Mouse (Mus musculus): ENCODE measurements around the gene Fry. TPM values are rescaled to one million over a fixed set of nuclear protein-coding genes. Genes with fewer than 3 reads are reported as not detected.
A peak's percentile ranks its signal among the peaks of the same experiment; 100 is the strongest.

Gene Fry
- total and polyA plus RNA-seq, 2 experiments from 2014 or later: 47.6 to 130 TPM

DNA sequence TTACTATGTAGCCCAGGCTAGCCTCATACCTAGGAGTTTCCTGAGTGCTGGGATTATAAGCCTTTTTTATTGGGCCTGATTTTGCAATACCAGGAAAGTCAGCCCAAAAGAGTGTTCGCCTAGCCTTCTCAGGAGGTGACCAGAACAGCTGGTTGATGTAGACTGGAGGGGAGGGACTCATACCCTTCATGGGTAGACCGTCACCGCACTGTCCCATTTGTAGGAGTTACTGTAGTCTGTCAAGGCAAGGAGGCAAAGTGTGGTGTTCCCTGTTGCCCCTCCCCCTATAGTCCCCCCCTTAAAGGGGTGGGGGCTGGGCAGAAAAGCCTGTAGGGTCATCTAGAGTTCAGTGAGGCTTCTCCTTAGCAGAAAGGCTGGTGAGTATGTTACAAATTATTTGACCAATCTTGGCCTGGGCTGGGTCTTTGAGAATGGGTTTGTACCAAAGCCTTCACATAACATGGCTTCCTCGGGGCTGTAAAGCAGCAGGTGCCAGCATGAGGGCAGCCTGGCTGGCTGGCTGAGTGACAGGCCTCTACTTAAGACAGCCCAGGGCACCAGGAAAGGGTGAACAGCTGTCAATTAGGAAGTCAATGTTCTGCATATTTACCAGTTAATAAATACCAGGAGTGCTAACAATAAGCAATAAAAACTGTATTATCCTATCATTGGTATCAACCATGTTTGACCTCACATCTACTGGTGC is 172.2 kb downstream of the Fry start:
- H3K4me1 ChIP-seq (ENCODE audit: insufficient read depth): 0 out of 2 replicates have a peak, but pooled peaks cover 4% of the 10 kb centered on the region
- H3K9ac ChIP-seq: no peak overlapping the region
- H3K27me3 ChIP-seq (ENCODE audit: insufficient read depth, low read length): no peaks in the 10 kb centered on the region
- DNase-seq: no peak
- H3K4me2 ChIP-seq (ENCODE audit: low read depth): no peak overlapping the region
- H3K9me3 ChIP-seq (ENCODE audit: low read length): no peaks in the 10 kb centered on the region
- 82% methylated on average over 4 of the region's 4 CpGs for WGBS
- no peak for TF ChIP-seq CTCF (IDR thresholded peaks at IDR 0.05; ENCODE audit: low read depth)
- H3K27ac ChIP-seq (ENCODE audit: low read depth, low read length): no peak overlapping the region
- no peaks in the 10 kb centered on the region for H3K36me3 ChIP-seq (ENCODE audit: insufficient read depth)
- H3K4me3 ChIP-seq (ENCODE audit: low read depth, low read length): no peak overlapping the region
- ATAC-seq: no peak

DNA sequence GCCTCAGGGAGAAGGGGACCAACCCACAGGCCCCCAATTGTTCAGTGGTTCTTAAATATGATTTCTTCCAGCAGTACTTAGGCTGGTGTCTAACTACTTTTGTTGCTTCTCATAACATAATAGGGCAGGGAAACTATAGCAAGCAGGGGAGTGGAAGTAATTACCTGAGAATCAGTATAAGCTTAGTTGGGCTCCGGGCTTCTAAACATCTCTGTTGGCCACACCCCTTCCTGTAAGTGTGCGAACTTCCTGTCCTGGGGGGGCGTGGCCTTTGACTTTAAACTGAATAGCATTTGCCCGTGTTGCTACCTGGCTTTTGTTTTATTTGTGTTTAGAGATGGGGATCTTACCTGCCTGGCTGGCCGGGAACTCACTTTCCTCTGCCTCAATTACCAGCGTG is 172.8 kb downstream of the Fry start:
- Histone ChIP-seq H3K27me3 (ENCODE audit: insufficient read depth, low read length) (no peaks in the 10 kb centered on the region), H3K9ac (no peak overlapping the region), H3K4me1 (ENCODE audit: insufficient read depth) (0 out of 2 replicates have a peak, but pooled peaks cover 4% of the 10 kb centered on the region), H3K9me3 (ENCODE audit: low read length) (no peaks in the 10 kb centered on the region), H3K36me3 (ENCODE audit: insufficient read depth) (no peaks in the 10 kb centered on the region), H3K4me2 (ENCODE audit: low read depth) (no peak overlapping the region), H3K4me3 (ENCODE audit: low read depth, low read length) (no peak overlapping the region), H3K27ac (ENCODE audit: low read depth, low read length) (no peak overlapping the region)
- TF ChIP-seq CTCF (IDR thresholded peaks at IDR 0.05; ENCODE audit: low read depth): no peak
- ATAC-seq (no peak), DNase-seq (no peak)
- 88% methylated on average over 6 of the region's 6 CpGs for WGBS

- H3K27ac ChIP-seq (ENCODE audit: low read depth, low read length): no peak overlapping the region
- no peak overlapping the region for H3K4me2 ChIP-seq (ENCODE audit: low read depth)
- no peaks in the 10 kb centered on the region for H3K36me3 ChIP-seq (ENCODE audit: insufficient read depth)
- TF ChIP-seq CTCF (IDR thresholded peaks at IDR 0.05; ENCODE audit: low read depth): no peak
- ATAC-seq (no peak), DNase-seq (no peak)
- no peak overlapping the region for H3K9ac ChIP-seq
- H3K4me1 ChIP-seq (ENCODE audit: insufficient read depth): 0 out of 2 replicates have a peak, but pooled peaks cover 4% of the 10 kb centered on the region
- no peak overlapping the region for H3K4me3 ChIP-seq (ENCODE audit: low read depth, low read length)
- no peaks in the 10 kb centered on the region for H3K9me3 ChIP-seq (ENCODE audit: low read length)
- no peaks in the 10 kb centered on the region for H3K27me3 ChIP-seq (ENCODE audit: insufficient read depth, low read length)
- WGBS: 60% methylated on average over 3 of the region's 3 CpGs
Measured at GRCm38 (mm10) chr5:150292186-150292585, 173.7 kb downstream of the Fry start.

- Histone ChIP-seq H3K4me3 (ENCODE audit: low read depth, low read length) (no peak overlapping the region), H3K27ac (ENCODE audit: low read depth, low read length) (no peak overlapping the region), H3K9ac (no peak overlapping the region), H3K27me3 (ENCODE audit: insufficient read depth, low read length) (no peaks in the 10 kb centered on the region), H3K4me2 (ENCODE audit: low read depth) (no peak overlapping the region), H3K36me3 (ENCODE audit: insufficient read depth) (no peaks in the 10 kb centered on the region), H3K4me1 (ENCODE audit: insufficient read depth) (0 out of 2 replicates have a peak, but pooled peaks cover 4% of the 10 kb centered on the region), H3K9me3 (ENCODE audit: low read length) (no peaks in the 10 kb centered on the region)
- 53% methylated on average over 11 of the region's 11 CpGs for WGBS
- DNase-seq (no peak), ATAC-seq (no peak)
- TF ChIP-seq CTCF (IDR thresholded peaks at IDR 0.05; ENCODE audit: low read depth): no peak
Measured at GRCm38 (mm10) chr5:150294306-150294705, 175.9 kb downstream of the Fry start.

GRCm38 (mm10) chr5:150295096-150295495 is 176.7 kb downstream of the Fry start:
- WGBS: 90% methylated on average over 11 of the region's 11 CpGs

GRCm38 (mm10) chr5:150298969-150299368 is 180.5 kb downstream of the Fry start:
- no peaks in the 10 kb centered on the region for H3K36me3 ChIP-seq (ENCODE audit: insufficient read depth)
- H3K4me2 ChIP-seq (ENCODE audit: low read depth): no peak overlapping the region
- DNase-seq (no peak), ATAC-seq (no peak)
- no peaks in the 10 kb centered on the region for H3K27me3 ChIP-seq (ENCODE audit: insufficient read depth, low read length)
- TF ChIP-seq CTCF (IDR thresholded peaks at IDR 0.05; ENCODE audit: low read depth): no peak
- H3K4me1 ChIP-seq (ENCODE audit: insufficient read depth): no peaks in the 10 kb centered on the region
- 73% methylated on average over 6 of the region's 6 CpGs for WGBS
- H3K9ac ChIP-seq: no peak overlapping the region
- H3K4me3 ChIP-seq (ENCODE audit: low read depth, low read length): no peak overlapping the region
- no peak overlapping the region for H3K27ac ChIP-seq (ENCODE audit: low read depth, low read length)
- no peaks in the 10 kb centered on the region for H3K9me3 ChIP-seq (ENCODE audit: low read length)

More at GRCm38 (mm10) chr5:150295096-150295495, 176.7 kb downstream of the Fry start:
- H3K4me3 ChIP-seq (ENCODE audit: low read depth, low read length): no peak overlapping the region
- no peak for TF ChIP-seq CTCF (IDR thresholded peaks at IDR 0.05; ENCODE audit: low read depth)
- H3K4me1 ChIP-seq (ENCODE audit: insufficient read depth): 0 out of 2 replicates have a peak, but pooled peaks cover 4% of the 10 kb centered on the region
- no peaks in the 10 kb centered on the region for H3K27me3 ChIP-seq (ENCODE audit: insufficient read depth, low read length)
- DNase-seq (peak; percentile 6), ATAC-seq (peak; percentile 43)
- no peaks in the 10 kb centered on the region for H3K9me3 ChIP-seq (ENCODE audit: low read length)
- H3K27ac ChIP-seq (ENCODE audit: low read depth, low read length): 0 out of 2 replicates have a peak overlapping the region, but pooled peaks have one; percentile 15
- H3K36me3 ChIP-seq (ENCODE audit: insufficient read depth): no peaks in the 10 kb centered on the region
- H3K4me2 ChIP-seq (ENCODE audit: low read depth): no peak overlapping the region
- no peak overlapping the region for H3K9ac ChIP-seq

GRCm38 (mm10) chr5:150302123-150302522 is 183.7 kb downstream of the Fry start:
- no peak for ATAC-seq
- 72% methylated on average over 2 of the region's 2 CpGs for WGBS
- H3K9me3 ChIP-seq (ENCODE audit: low read length): no peaks in the 10 kb centered on the region
- TF ChIP-seq CTCF (IDR thresholded peaks at IDR 0.05; ENCODE audit: low read depth): no peak
- no peak overlapping the region for H3K4me3 ChIP-seq (ENCODE audit: low read depth, low read length)
- no peak overlapping the region for H3K9ac ChIP-seq
- no peaks in the 10 kb centered on the region for H3K36me3 ChIP-seq (ENCODE audit: insufficient read depth)
- no peak overlapping the region for H3K27ac ChIP-seq (ENCODE audit: low read depth, low read length)
- H3K4me2 ChIP-seq (ENCODE audit: low read depth): no peak overlapping the region
- H3K4me1 ChIP-seq (ENCODE audit: insufficient read depth): no peaks in the 10 kb centered on the region
- no peak for DNase-seq
- H3K27me3 ChIP-seq (ENCODE audit: insufficient read depth, low read length): no peaks in the 10 kb centered on the region
